Mouse (Mus musculus): ENCODE measurements at regions not wholly inside any gene's neighbourhood (a gene's known extent, or its start where the extent isn't known, plus 50 kb on each side); places are given as distances from the start of the nearest gene placed in this dataset.

DNA sequence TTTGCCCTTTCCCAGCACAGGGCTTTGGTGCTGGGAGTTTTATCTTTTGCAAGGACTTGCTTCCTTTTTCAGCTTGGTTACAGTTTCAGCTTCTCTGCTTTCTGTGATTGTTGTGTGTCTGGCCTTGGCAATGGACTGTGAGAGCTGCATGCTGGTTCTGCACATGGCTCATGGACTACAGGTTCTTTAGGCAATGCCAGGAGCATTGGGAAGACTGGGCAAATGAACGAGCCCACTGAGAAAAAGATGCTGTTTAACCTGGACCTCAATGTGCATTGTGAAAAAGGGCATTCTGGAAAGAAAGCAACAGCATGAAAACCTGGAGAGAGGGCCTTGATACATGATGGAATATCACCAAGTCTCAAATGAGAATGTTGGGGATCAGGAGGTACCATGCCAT lies 167.4 kb upstream of the Fam92a start:
- TF ChIP-seq REST (IDR thresholded peaks at IDR 0.05; ENCODE audit: insufficient read depth, insufficient read length) (no peak), USF1 (IDR thresholded peaks at IDR 0.05; ENCODE audit: low read depth) (no peak), MYOG (IDR thresholded peaks at IDR 0.05; ENCODE audit: control insufficient read depth in 1 of 3, insufficient read depth in 1 of 3, insufficient read length in 2 of 3, low read depth in 2 of 3) (no peak), CEBPB (IDR thresholded peaks at IDR 0.05; ENCODE audit: insufficient read depth, poor library complexity, severe bottlenecking) (no peak)
- no peaks in the 10 kb centered on the region for H3K36me3 ChIP-seq (ENCODE audit: control insufficient read depth, insufficient read depth)

DNA sequence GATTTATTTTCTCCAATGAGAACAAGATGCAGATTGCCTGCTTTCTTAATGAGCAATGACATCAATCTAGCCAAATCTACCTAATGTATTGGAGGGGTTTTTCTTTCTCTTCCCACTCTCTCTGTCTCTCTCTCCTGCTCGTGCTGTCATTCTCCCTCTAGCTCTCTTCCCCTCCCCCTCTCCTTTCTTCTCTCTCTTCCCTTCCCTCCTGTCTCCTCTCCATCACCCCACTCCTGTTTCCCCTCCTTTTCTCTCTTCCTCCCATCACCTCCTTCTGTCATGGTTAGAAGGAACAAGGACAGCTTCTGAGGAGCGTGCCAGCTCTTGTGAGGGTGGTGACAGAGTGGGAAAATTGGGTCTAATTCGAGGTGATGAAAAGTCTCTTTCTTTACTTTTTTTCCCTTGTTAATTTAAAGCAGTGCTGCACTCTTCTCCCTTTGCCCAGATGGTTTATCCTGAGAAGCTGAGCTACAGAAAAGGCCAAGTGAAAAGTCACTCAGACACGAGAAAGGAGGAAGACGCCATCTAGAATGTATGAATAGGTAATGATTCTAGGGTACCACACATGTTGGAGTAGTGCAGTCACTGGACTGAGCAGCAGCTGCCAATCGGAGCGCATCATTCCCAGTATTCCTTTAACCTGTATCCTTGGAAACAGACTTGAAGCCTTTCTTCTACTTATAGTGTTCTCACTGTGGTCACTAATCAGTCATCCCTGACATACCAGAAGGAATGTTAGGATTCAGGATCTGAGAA lies 163.2 kb upstream of the Fam92a start:
- Histone ChIP-seq H3ac (ENCODE audit: control insufficient read depth, insufficient read length) (no peak overlapping the region), H3K4me2 (ENCODE audit: low read depth) (no peak overlapping the region), H3K27me3 (ENCODE audit: control insufficient read depth, insufficient read depth, insufficient read length) (no peaks in the 10 kb centered on the region), H3K4me3 (no peak overlapping the region), H3K79me2 (ENCODE audit: control insufficient read depth, insufficient read depth) (no peaks in the 10 kb centered on the region), H3K36me3 (ENCODE audit: control insufficient read depth, insufficient read depth) (no peaks in the 10 kb centered on the region)
- TF ChIP-seq TCF12 (IDR thresholded peaks at IDR 0.05; ENCODE audit: insufficient read depth, poor library complexity, severe bottlenecking): no peak
- TF ChIP-seq MYOG (IDR thresholded peaks at IDR 0.05; ENCODE audit: control insufficient read depth in 1 of 3, insufficient read depth in 1 of 3, insufficient read length in 2 of 3, low read depth in 2 of 3): no peak
- TF ChIP-seq TCF3 (IDR thresholded peaks at IDR 0.05; ENCODE audit: insufficient read length, low read depth): no peak
- no peak for TF ChIP-seq MAX (IDR thresholded peaks at IDR 0.05; ENCODE audit: low read depth)
- no peak for TF ChIP-seq E2F4 (IDR thresholded peaks at IDR 0.05; ENCODE audit: insufficient read depth)
- TF ChIP-seq POLR2AphosphoS2 (IDR thresholded peaks at IDR 0.05; ENCODE audit: insufficient read length, low read depth): no peak
- TF ChIP-seq SRF (IDR thresholded peaks at IDR 0.05; ENCODE audit: control insufficient read depth, insufficient read length, low read depth): no peak
- no peak for TF ChIP-seq REST (IDR thresholded peaks at IDR 0.05; ENCODE audit: insufficient read depth, insufficient read length)
- no peak for TF ChIP-seq POLR2A (IDR thresholded peaks at IDR 0.05; ENCODE audit: insufficient read length, low read depth)
- TF ChIP-seq CEBPB (IDR thresholded peaks at IDR 0.05; ENCODE audit: insufficient read depth, poor library complexity, severe bottlenecking): no peak
- TF ChIP-seq MYOD1 (IDR thresholded peaks at IDR 0.05; ENCODE audit: control insufficient read depth in 1 of 3, insufficient read length in 2 of 3, low read depth in 2 of 3): no peak
- no peak for TF ChIP-seq USF1 (IDR thresholded peaks at IDR 0.05; ENCODE audit: low read depth)

More for the DNA sequence above, 167.4 kb upstream of the Fam92a start:
- H3K27me3 ChIP-seq (ENCODE audit: control insufficient read depth, insufficient read depth, insufficient read length): no peaks in the 10 kb centered on the region
- no peaks in the 10 kb centered on the region for H3K79me2 ChIP-seq (ENCODE audit: control insufficient read depth, insufficient read depth)
- no peak overlapping the region for H3K4me2 ChIP-seq (ENCODE audit: low read depth)
- H3K4me3 ChIP-seq: no peak overlapping the region
- no peak overlapping the region for H3ac ChIP-seq (ENCODE audit: control insufficient read depth, insufficient read length)

DNA sequence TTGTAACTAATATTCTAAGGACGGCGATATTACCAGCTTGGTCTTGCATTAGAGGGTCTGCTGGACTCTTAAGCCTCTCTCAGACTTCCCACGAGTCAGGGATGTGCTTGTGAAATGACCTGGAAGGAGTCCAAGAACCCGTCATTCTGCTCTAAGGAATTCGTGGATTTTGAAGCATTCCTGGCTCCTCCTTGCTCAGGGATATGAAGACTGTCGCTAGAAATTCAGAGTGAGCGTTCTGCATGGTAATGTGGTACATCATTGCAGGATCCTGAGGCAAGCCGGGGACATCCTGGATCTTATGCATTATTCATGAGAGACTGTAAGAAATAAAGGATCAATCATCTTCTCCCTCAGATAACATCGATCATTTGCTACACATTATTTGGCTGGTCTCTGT lies 162.6 kb upstream of the Fam92a start:
- TF ChIP-seq E2F4 (IDR thresholded peaks at IDR 0.05; ENCODE audit: insufficient read depth): no peak
- TF ChIP-seq MYOG (IDR thresholded peaks at IDR 0.05; ENCODE audit: control insufficient read depth in 1 of 3, insufficient read depth in 1 of 3, insufficient read length in 2 of 3, low read depth in 2 of 3): no peak
- no peak for TF ChIP-seq TCF12 (IDR thresholded peaks at IDR 0.05; ENCODE audit: insufficient read depth, poor library complexity, severe bottlenecking)
- Histone ChIP-seq H3K36me3 (ENCODE audit: control insufficient read depth, insufficient read depth) (no peaks in the 10 kb centered on the region), H3K4me2 (ENCODE audit: low read depth) (no peak overlapping the region), H3K27me3 (ENCODE audit: control insufficient read depth, insufficient read depth, insufficient read length) (no peaks in the 10 kb centered on the region), H3K79me2 (ENCODE audit: control insufficient read depth, insufficient read depth) (no peaks in the 10 kb centered on the region), H3K4me3 (no peak overlapping the region), H3ac (ENCODE audit: control insufficient read depth, insufficient read length) (no peak overlapping the region)

DNA sequence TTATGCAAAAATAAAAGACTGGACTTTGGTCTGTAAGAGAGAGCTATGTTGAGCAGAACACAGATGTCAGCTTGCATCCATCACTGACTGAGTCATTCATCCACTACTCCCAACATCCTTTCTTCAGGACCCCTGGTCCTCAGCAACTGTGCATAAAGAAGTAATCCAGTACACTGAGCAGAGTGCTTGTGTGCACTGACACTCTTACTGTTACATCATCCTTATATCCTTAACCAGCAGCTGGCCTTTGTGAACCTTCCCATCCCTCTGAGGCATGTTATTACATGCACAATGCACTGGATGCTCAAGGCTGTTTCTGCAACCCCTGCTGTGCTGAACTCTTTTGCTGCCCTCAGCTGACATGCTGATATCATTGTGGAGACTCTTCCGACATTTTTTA lies 144.2 kb upstream of the Fam92a start:
- Histone ChIP-seq H3K79me2 (ENCODE audit: control insufficient read depth, insufficient read depth) (no peaks in the 10 kb centered on the region), H3ac (ENCODE audit: control insufficient read depth, insufficient read length) (no peak overlapping the region), H3K27me3 (ENCODE audit: control insufficient read depth, insufficient read depth, insufficient read length) (no peaks in the 10 kb centered on the region), H3K4me2 (ENCODE audit: low read depth) (no peak overlapping the region), H3K4me3 (no peak overlapping the region), H3K36me3 (ENCODE audit: control insufficient read depth, insufficient read depth) (no peaks in the 10 kb centered on the region)
- TF ChIP-seq USF1 (IDR thresholded peaks at IDR 0.05; ENCODE audit: low read depth) (no peak), TCF3 (IDR thresholded peaks at IDR 0.05; ENCODE audit: insufficient read length, low read depth) (no peak), POLR2A (IDR thresholded peaks at IDR 0.05; ENCODE audit: insufficient read length, low read depth) (no peak), MYOG (IDR thresholded peaks at IDR 0.05; ENCODE audit: control insufficient read depth in 1 of 3, insufficient read depth in 1 of 3, insufficient read length in 2 of 3, low read depth in 2 of 3) (no peak), MYOD1 (IDR thresholded peaks at IDR 0.05; ENCODE audit: control insufficient read depth in 1 of 3, insufficient read length in 2 of 3, low read depth in 2 of 3) (no peak), POLR2AphosphoS2 (IDR thresholded peaks at IDR 0.05; ENCODE audit: insufficient read length, low read depth) (no peak), SRF (IDR thresholded peaks at IDR 0.05; ENCODE audit: control insufficient read depth, insufficient read length, low read depth) (no peak), E2F4 (IDR thresholded peaks at IDR 0.05; ENCODE audit: insufficient read depth) (no peak), MAX (IDR thresholded peaks at IDR 0.05; ENCODE audit: low read depth) (no peak), CEBPB (IDR thresholded peaks at IDR 0.05; ENCODE audit: insufficient read depth, poor library complexity, severe bottlenecking) (no peak), TCF12 (IDR thresholded peaks at IDR 0.05; ENCODE audit: insufficient read depth, poor library complexity, severe bottlenecking) (no peak), REST (IDR thresholded peaks at IDR 0.05; ENCODE audit: insufficient read depth, insufficient read length) (no peak)

DNA sequence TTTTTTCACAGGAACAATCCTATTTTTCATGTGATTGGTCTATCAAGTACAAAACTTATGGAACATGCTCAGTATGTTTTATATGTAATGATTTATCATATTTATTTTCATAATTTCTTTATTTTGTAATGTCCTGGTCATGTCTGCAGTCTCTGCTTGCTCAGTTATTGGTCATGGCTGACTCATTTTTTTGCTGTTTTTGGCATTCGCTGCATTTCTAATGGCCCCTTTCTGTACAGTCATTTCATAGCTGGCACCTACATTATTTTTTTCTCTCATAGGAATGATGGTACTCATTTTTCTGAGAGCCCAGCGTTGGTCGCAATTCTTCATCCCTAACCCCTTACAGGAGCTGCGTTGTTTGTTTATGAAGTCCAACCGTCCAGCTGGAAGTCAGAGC lies 136.5 kb upstream of the Fam92a start:
- no peak for TF ChIP-seq TCF3 (IDR thresholded peaks at IDR 0.05; ENCODE audit: insufficient read length, low read depth)
- H3K27me3 ChIP-seq (ENCODE audit: control insufficient read depth, insufficient read depth, insufficient read length): no peaks in the 10 kb centered on the region

More for the DNA sequence above, 136.5 kb upstream of the Fam92a start:
- H3K79me2 ChIP-seq (ENCODE audit: control insufficient read depth, insufficient read depth): no peaks in the 10 kb centered on the region
- no peak overlapping the region for H3K4me2 ChIP-seq (ENCODE audit: low read depth)
- no peaks in the 10 kb centered on the region for H3K36me3 ChIP-seq (ENCODE audit: control insufficient read depth, insufficient read depth)
- no peak overlapping the region for H3K4me3 ChIP-seq
- H3ac ChIP-seq (ENCODE audit: control insufficient read depth, insufficient read length): no peak overlapping the region
